Mouse (Mus musculus) small intestine, adult 2 months (tissue): ENCODE results near the gene Asl.
"Not testable (repeated sequence)": the region's sequence is repeated elsewhere in the genome, so short reads cannot be mapped to it uniquely, and the experiment has no call there.

Source experiments
- CTCF ChIP-seq: fragments of 200-500 bp; IDR thresholded peaks from 2 replicates; pipeline ENCODE4 v1.5.1; 2012; ENCODE audit warnings: low read depth, mild to moderate bottlenecking, control low read depth, inconsistent platforms, low read length, moderate library complexity, mixed read lengths; ENCODE audit not compliant: insufficient replicate concordance, insufficient read length; ENCODE audit errors: extremely low read depth
- POLR2A ChIP-seq: fragments of 200-500 bp; IDR thresholded peaks from 2 replicates; pipeline ENCODE4 v1.6.1; 2012; ENCODE audit warnings: low read depth, mild to moderate bottlenecking, control low read depth, inconsistent platforms, low read length, moderate library complexity

- not testable (repeated sequence) for TF ChIP-seq CTCF, POLR2A
Measured at GRCm38 (mm10) chr5:130036300-130036699, 7.3 kb upstream of the Asl start.
